ENCODE assay signal across 8 mouse cellular contexts in the genomic region with DNA sequence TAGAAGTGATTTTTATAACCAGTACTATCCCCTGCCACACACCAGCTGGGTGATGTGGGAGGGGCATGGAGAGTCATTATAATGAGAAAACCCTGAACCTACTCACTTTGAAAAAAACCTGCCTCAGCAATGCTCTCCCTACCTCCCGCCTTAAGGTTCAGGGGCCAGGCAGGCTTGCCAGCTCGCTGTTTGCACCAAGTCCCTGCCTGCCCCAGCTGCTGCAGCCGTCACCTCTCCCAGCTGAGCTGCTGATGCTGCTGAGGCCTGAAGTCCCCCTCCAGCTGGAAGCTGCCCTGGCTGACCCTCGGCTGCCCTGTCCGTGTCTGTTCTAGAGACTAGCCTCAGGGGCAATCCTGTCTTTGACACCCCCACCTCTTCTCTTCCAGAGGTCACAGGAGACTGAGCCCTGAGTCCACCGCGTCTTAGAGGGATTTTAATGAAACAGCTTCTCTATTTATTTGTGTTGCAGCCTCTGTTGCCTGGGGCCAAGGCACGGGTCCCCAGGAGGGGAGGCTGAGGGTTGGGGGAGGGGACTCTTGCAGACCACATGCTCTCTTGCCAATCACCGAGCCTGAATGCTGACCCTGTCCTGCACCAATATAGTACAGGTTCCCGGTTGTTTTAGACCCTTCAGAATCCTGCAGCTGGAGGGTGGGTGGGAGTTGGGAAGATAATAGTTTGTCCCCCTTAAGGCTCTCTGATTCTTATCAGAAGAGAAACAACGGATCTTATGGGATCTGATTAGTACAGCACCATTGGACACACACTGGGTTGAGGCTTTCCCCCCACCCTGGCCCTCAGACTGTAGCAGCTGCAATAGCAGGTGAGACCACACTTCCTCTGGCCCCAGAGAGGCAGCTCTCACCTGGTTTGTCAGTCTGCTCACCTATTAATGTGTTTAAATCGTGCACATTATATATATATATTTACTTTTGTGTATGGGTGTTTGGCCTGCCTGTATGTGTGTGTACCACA.
A peak's percentile ranks its signal among the peaks of the same experiment; 100 is the strongest.
DNase-seq lines count a peak whose midpoint lies in the region; ATAC-seq and TF ChIP-seq lines count a peak whose summit lies in the region.

No protein-coding gene starts in this region.

- no peak for TF ChIP-seq EP300 in stomach, postnatal 0 days (optimal IDR thresholded peaks at IDR 0.05)

- no peaks in the 10 kb centered on the region for H3K27me3 ChIP-seq in stomach, embryonic 14.5 days (ENCODE audit: control insufficient read depth, insufficient read depth, low read length)
- no peaks in the 10 kb centered on the region for H3K27me3 ChIP-seq in stomach, postnatal 0 days (ENCODE audit: control insufficient read depth, insufficient read depth, low read length)
- no peaks in the 10 kb centered on the region for H3K27me3 ChIP-seq in kidney, embryonic 14.5 days (ENCODE audit: control insufficient read depth, insufficient read depth, low read length)
- H3K27me3 ChIP-seq in neural tube, embryonic 13.5 days, result no peaks in the 10 kb centered on the region

- no peak for DNase-seq in stomach, postnatal 0 days (ENCODE audit: low spot score)
- DNase-seq in gastrocnemius, postnatal 10 days, result peak; percentile 42
- no peak for DNase-seq in adrenal gland, postnatal 36 days

- TF ChIP-seq CTCF in stomach, postnatal 0 days (IDR thresholded peaks at IDR 0.05; ENCODE audit: low read depth), result no peak

- no peak overlapping the region for H3K4me3 ChIP-seq in stomach, embryonic 14.5 days (ENCODE audit: low read depth, low read length)
- H3K4me3 ChIP-seq in stomach, postnatal 0 days (ENCODE audit: low read depth, low read length), result no peak overlapping the region
- no peak overlapping the region for H3K4me3 ChIP-seq in kidney, embryonic 14.5 days (ENCODE audit: low read length)
- H3K4me3 ChIP-seq in neural tube, embryonic 13.5 days, result no peak overlapping the region

- no peaks in the 10 kb centered on the region for H3K36me3 ChIP-seq in stomach, embryonic 14.5 days (ENCODE audit: control insufficient read depth, insufficient read depth, low read length)
- H3K36me3 ChIP-seq in stomach, postnatal 0 days (ENCODE audit: control insufficient read depth, insufficient read depth, low read length), result no peaks in the 10 kb centered on the region
- H3K36me3 ChIP-seq in kidney, embryonic 14.5 days (ENCODE audit: control insufficient read depth, insufficient read depth, low read length), result no peaks in the 10 kb centered on the region
- no peaks in the 10 kb centered on the region for H3K36me3 ChIP-seq in neural tube, embryonic 13.5 days

- H3K9ac ChIP-seq in stomach, embryonic 14.5 days (replicated peaks; ENCODE audit: low read depth, low read length), result no peak overlapping the region
- no peak overlapping the region for H3K9ac ChIP-seq in stomach, postnatal 0 days (ENCODE audit: low read length)
- no peak overlapping the region for H3K9ac ChIP-seq in kidney, embryonic 14.5 days (ENCODE audit: low read depth, low read length)
- H3K9ac ChIP-seq in neural tube, embryonic 13.5 days, result peak overlapping the region; percentile 56

- H3K27ac ChIP-seq in stomach, embryonic 14.5 days (ENCODE audit: low read length), result peak overlapping the region; percentile 10; the same call in 1 of the 2 replicates
- H3K27ac ChIP-seq in stomach, postnatal 0 days (replicated peaks), result no peak overlapping the region; the same call in 1 of the 2 replicates
- H3K27ac ChIP-seq in kidney, embryonic 14.5 days (ENCODE audit: low read depth, low read length), result peak overlapping the region; percentile 56; the same call in 1 of the 2 replicates
- H3K27ac ChIP-seq in neural tube, embryonic 13.5 days (replicated peaks), result peak overlapping the region; percentile 78

- peak; percentile 53; the same call in 1 of the 2 replicates for ATAC-seq in stomach, embryonic 14.5 days (ENCODE audit: insufficient number of reproducible peaks, insufficient read depth, low FRiP score, low read depth)
- ATAC-seq in stomach, postnatal 0 days (ENCODE audit: low FRiP score, low TSS enrichment), result no peak
- peak; percentile 89 for ATAC-seq in kidney, embryonic 14.5 days (ENCODE audit: low FRiP score, low TSS enrichment)
- peak; percentile 82 for ATAC-seq in neural tube, embryonic 13.5 days (ENCODE audit: low read depth)
- ATAC-seq in cerebellum, adult (ENCODE audit: insufficient number of reproducible peaks, low FRiP score, low TSS enrichment), result no peak
- ATAC-seq in megakaryocyte progenitor cell, adult 5-6 weeks (replicated peaks; ENCODE audit: poor library complexity), result no peak

- peaks cover 6% of the 10 kb centered on the region for H3K4me1 ChIP-seq in stomach, embryonic 14.5 days (ENCODE audit: control insufficient read depth, insufficient read depth, low read length)
- H3K4me1 ChIP-seq in stomach, postnatal 0 days (replicated peaks; ENCODE audit: control insufficient read depth, insufficient read depth), result 0 out of 2 replicates have a peak, but pooled peaks cover 4% of the 10 kb centered on the region
- H3K4me1 ChIP-seq in kidney, embryonic 14.5 days (ENCODE audit: control insufficient read depth, insufficient read depth, low read length), result peaks cover 12% of the 10 kb centered on the region; the same call in 1 of the 2 replicates
- H3K4me1 ChIP-seq in neural tube, embryonic 13.5 days (replicated peaks), result peaks cover 40% of the 10 kb centered on the region

- no peak overlapping the region for H3K4me2 ChIP-seq in stomach, embryonic 14.5 days (replicated peaks; ENCODE audit: low read depth, low read length)
- H3K4me2 ChIP-seq in stomach, postnatal 0 days (replicated peaks; ENCODE audit: low read depth), result no peak overlapping the region
- H3K4me2 ChIP-seq in kidney, embryonic 14.5 days (replicated peaks; ENCODE audit: low read depth, low read length), result peak overlapping the region; percentile 13
- 0 out of 2 replicates have a peak overlapping the region, but pooled peaks have one; percentile 18 for H3K4me2 ChIP-seq in neural tube, embryonic 13.5 days

- 12% methylated on average over 12 of the region's 12 CpGs for WGBS in stomach, embryonic 14.5 days
- WGBS in stomach, postnatal 0 days, result 20% methylated on average over 12 of the region's 12 CpGs
- WGBS in kidney, embryonic 14.5 days, result 8% methylated on average over 12 of the region's 12 CpGs
- 8% methylated on average over 12 of the region's 12 CpGs for WGBS in neural tube, embryonic 13.5 days

- no peaks in the 10 kb centered on the region for H3K9me3 ChIP-seq in stomach, embryonic 14.5 days (ENCODE audit: control insufficient read depth, low read depth, low read length)
- H3K9me3 ChIP-seq in stomach, postnatal 0 days (ENCODE audit: control insufficient read depth, low read length), result no peaks in the 10 kb centered on the region
- no peaks in the 10 kb centered on the region for H3K9me3 ChIP-seq in kidney, embryonic 14.5 days (ENCODE audit: control insufficient read depth, low read length)
- H3K9me3 ChIP-seq in neural tube, embryonic 13.5 days, result no peaks in the 10 kb centered on the region

Comparison
In these comparisons a context has a peak if more than half of its experiments do, and no peak if none do; other contexts are left out.
1. ATAC-seq: peak in stomach, embryonic 14.5 days (single experiment), kidney, embryonic 14.5 days (single experiment) and neural tube, embryonic 13.5 days (single experiment); none in stomach, postnatal 0 days (single experiment), cerebellum, adult (single experiment) and megakaryocyte progenitor cell, adult 5-6 weeks (single experiment).
2. H3K4me2 ChIP-seq: peak in kidney, embryonic 14.5 days (single experiment) and neural tube, embryonic 13.5 days (single experiment); none in stomach, embryonic 14.5 days (single experiment) and stomach, postnatal 0 days (single experiment).